Mouse (Mus musculus): ENCODE measurements at regions not wholly inside any gene's neighbourhood (a gene's known extent, or its start where the extent isn't known, plus 50 kb on each side); places are given as distances from the start of the nearest gene placed in this dataset.

- TF ChIP-seq CTCF (IDR thresholded peaks at IDR 0.05; ENCODE audit: low read depth) (no peak), EP300 (IDR thresholded peaks at IDR 0.05; ENCODE audit: low read depth) (no peak)
These were observed 253.7 kb downstream of the Cd83 start for GRCm38 (mm10) chr13:44038322-44038721.

All from heart, postnatal 0 days (tissue).